Mouse (Mus musculus): ENCODE data around the gene Ankrd61. TPM values are rescaled to one million over a fixed set of nuclear protein-coding genes. Genes with fewer than 3 reads are reported as not detected.

Ankrd61 gene
- not detected for total RNA-seq (2021)
- long read RNA-seq, experiment 1: 0 reads
- long read RNA-seq, experiment 2: 0 reads

GRCm38 (mm10) chr5:143897635-143898330, at the start of gene Ankrd61:
Gene Ankrd61 (minus strand): TSS chr5:143897685.
- no peak for DNase-seq (ENCODE audit: low spot score)

DNA sequence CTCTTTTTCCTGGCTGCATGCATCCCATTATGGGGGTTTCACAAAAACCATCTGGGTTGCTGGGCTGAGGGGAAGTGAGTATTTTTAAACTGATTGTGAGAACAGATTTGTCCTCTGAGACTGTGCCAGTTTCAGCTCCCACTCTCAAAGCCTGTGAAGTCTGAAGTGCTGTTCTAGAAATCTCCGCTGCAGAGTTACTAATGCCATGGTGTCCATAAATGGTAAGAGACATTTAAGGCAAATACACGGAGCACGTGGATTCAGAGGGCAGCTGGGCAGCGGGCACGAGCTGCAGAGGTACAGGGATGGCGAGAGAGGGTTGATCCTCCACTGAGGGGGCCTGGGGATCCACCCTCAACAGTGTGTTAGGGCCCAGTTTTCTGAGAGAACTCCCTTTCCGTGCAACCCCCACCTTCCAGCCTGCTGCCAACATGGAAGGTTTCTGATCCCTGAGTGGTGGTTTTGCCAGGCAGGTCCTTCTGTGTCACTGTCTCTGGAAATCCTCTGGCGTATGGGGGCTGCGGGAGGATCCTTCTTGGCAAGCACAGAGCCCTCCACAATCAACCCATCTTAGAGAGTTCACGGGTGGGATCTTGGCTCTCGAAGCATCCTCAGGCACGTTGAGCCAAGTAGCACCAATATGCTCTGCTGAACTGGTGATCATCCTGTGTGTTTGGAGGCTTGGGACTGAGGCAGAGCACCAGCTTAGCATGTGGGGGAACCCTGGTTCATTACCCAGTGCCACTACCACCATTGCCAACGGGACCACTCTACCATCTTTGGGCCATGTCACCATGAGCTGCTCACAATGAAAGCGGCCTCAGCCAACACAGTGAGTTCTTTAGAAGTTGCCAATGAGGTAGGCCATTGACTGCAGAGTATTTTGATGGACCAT, 46.0 kb upstream of the Ankrd61 start:
- DNase-seq (ENCODE audit: low spot score): no peak

DNA sequence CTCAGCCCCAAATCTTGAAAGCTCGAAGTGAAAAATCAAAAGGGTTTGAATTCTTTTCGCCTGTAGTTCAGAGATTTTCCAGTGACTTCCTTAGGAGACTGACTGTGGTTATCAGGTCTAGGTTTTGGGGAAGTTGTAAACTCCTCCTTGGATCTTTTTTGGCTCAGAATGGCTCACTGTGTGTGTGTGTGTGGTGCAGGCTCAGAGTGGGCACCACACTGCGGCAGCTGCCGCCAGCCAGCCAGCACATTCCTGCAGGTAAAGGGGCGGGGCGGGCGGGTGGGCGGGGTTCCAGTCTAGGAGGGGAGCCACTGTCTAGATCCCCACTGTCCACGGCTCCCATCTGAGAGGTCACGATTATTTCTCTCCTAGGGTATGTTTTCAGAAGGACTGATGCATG, 44.1 kb upstream of the Ankrd61 start:
- no peak for DNase-seq (ENCODE audit: low spot score)

DNA sequence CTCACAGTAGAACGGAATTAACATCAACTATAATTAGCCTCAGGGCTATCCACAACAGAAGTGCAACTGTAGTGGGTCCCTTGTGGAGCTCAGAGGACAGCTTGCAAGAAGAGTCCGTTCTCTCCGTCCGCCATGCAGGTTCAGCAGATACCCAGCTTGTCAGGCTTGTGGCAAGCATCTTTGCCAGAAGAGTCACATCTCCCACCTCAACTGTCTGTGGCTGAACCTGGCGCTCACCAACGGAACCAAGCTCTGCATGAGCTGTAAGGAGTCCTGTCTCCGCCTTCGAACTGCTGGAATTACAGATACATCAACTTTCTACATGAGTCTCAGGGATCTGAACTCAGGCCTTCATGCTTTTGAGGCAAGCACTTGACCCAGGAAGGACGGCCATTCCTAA, 38.7 kb upstream of the Ankrd61 start:
- DNase-seq (ENCODE audit: low spot score): no peak

- no peak for DNase-seq (ENCODE audit: low spot score)
Observed at GRCm38 (mm10) chr5:143933875-143934274, 36.4 kb upstream of the Ankrd61 start.

DNA sequence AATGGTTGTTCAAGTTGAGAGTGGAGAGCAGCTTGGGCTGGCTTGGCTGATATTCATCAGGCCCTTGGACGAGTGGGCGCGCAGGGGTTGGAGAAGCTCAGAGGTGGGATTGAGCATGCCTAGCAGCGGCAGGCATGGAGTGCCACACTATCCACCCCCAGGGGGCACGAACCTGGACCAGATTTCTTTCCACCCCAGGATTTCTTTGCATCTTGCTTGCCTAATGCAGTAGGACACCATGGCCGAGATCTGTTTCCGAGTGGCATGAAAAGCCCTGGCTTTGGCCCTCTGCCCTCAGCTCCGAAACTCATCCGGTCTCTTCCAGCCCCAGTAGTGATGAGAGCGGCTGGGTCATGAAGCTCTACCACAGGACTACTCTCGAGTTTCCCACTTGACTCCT, 35.9 kb upstream of the Ankrd61 start:
- DNase-seq (ENCODE audit: low spot score): no peak

DNA sequence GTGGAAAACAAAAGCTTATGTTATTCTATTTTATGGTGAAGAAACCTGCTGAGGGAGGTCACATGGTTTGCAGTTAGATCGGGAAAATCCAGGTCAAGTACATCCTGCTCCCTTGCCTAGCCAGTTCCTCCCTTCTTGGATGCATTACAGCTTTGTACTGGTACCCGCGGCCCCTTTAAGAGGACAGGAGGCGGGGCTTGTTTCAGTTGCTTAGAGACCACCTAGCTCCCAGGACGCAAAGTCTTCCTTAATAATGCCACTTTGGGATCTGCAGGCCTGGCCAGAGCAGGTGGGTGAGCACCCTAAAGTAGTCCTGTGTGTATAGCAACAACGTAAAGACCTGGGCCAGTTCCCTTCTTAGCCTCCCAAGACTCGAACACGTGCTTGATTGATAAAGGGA, 35.3 kb upstream of the Ankrd61 start, which contains the start of gene Rsph10b:
Gene Rsph10b, plus strand, starts transcription at position 205 of the 400 bp plus-strand sequence.
- no peak for DNase-seq (ENCODE audit: low spot score)

DNA sequence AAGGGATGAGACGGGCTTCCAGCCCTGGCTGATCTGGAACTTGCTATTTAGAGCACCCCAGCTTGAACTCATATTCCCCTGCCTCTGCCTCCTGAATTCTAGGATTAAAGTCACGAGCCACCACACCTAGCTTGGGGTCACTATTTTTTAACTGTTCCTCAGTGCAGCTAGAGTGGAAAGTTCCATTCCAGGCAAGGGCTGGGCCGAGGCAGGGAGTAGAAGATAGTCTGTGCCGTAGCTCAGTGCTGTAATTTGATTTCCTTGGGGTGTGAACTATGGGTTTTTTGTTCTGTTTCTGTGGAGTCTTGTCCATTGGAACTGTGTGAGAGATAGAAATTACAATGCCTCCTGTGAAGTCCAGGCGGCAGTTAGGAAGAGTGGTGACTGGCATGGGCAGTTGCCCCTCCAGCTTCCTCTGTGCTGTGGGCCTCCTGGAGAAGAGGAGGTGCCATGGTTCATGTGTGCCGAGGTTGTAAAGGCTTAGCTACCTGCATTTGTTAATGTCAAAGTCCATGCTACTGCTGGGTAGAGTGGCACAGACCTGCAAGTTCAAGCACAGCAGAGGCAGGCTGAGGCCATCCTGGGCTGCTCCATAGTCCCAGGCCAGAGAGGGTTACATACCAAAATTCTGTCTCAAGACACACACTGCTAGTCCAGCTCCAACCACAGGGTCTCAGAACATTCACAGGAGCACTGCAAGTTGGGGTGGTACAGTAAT, 34.5 kb upstream of the Ankrd61 start:
- no peak for DNase-seq (ENCODE audit: low spot score)

- no peak for DNase-seq (ENCODE audit: low spot score)
Observed at GRCm38 (mm10) chr5:143930656-143931055, 33.2 kb upstream of the Ankrd61 start.

DNA sequence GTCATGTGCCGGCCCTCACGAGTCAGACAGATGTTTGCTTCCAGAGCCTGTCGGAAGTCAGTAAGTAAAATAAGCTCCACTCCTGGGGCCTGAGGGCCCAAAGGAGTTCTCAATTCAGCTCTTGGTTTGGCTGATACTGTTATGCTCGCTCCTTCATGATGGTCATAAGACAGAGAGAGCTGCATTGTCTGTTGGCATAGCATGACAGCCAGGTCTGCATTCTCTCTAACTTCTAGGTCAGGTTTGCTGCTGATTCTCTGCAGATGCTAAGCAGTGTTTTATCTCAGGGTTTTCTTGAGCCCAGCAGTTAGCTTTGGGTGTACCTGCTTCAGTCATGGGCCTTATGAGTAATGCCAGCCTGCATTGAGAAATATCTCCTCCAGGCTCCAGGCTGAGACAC, 31.8 kb upstream of the Ankrd61 start:
- DNase-seq (ENCODE audit: low spot score): no peak

DNA sequence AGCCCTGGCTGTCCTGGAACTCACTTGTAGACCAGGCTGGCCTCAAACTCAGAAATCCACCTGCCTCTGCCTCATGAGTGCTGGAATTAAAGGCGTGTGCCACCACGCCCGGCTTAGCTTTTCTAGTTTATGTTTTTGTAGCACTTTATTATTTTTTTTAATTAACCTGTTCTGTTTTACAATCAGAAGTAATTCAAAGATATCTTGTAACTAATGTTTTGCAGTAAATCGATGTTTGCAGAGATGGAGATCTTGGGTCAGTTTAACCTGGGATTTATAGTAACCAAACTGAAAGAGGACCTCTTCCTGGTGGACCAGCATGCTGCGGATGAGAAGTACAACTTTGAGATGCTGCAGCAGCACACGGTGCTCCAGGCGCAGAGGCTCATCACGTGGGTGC, 30.4 kb upstream of the Ankrd61 start, which contains the start of gene Gm42421:
Gene Gm42421, plus strand, starts transcription at position 301 of the 400 bp plus-strand sequence.
- no peak for DNase-seq (ENCODE audit: low spot score)

- no peak for DNase-seq (ENCODE audit: low spot score)
Observed at GRCm38 (mm10) chr5:143924781-143925452, 27.4 kb upstream of the Ankrd61 start.

DNA sequence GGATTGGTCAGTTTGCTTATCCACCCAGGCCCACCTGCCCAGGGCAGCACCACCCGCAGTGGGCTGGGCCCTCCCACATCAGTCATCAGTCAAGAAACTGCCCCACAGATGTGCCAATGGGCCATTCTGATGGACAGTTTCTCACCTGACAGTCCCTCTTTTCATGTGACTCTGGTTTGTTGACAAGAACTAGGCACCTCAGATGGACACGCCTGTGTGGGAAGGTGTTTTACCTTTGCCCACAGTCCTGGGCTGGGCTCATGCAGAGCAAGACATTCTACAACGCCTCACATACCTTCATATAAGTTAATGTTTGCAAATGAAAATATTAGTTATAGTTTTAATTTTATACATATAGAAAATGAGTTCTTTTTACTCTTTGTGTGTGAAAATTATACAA, 20.6 kb upstream of the Ankrd61 start:
- DNase-seq (ENCODE audit: low spot score): no peak

DNA sequence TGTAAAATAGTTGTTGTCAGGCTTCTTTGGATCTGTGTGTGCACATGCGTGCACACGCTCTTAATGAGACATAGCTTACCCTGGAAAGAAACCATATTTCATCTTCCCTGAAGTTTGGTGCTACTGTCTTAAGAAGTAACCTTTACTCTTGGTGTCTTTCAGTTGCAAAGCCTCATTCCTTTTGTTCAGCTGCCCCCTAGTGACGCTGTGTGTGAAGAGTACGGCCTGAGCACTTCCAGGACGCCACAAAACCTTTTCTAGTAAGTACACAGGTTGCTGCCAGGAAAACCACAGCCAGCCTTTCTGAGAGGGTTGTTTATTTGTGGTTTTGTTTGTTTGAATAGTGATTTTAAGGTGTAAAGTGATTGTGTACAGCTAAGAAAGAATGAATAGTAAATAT, 19.9 kb upstream of the Ankrd61 start:
- peak; percentile 63 for DNase-seq (ENCODE audit: low spot score)

DNA sequence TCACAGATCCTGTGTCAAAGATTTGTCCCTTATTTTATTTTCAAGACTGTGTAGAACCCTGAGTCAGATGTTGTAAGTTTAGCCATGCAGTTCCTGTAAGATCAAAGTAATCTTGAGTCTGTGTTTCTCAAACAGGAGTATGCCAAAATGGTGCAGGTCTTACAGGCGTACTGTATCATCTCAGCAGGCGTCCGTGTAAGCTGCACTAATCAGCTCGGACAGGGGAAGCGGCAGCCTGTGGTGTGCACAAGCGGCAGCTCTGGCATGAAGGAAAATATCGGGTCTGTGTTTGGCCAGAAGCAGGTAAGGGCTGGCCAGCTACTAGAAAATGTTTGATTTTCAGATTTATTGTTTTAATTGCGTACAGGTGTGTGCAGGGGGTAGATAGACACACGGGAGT, 18.7 kb upstream of the Ankrd61 start:
- no peak for DNase-seq (ENCODE audit: low spot score)

DNA sequence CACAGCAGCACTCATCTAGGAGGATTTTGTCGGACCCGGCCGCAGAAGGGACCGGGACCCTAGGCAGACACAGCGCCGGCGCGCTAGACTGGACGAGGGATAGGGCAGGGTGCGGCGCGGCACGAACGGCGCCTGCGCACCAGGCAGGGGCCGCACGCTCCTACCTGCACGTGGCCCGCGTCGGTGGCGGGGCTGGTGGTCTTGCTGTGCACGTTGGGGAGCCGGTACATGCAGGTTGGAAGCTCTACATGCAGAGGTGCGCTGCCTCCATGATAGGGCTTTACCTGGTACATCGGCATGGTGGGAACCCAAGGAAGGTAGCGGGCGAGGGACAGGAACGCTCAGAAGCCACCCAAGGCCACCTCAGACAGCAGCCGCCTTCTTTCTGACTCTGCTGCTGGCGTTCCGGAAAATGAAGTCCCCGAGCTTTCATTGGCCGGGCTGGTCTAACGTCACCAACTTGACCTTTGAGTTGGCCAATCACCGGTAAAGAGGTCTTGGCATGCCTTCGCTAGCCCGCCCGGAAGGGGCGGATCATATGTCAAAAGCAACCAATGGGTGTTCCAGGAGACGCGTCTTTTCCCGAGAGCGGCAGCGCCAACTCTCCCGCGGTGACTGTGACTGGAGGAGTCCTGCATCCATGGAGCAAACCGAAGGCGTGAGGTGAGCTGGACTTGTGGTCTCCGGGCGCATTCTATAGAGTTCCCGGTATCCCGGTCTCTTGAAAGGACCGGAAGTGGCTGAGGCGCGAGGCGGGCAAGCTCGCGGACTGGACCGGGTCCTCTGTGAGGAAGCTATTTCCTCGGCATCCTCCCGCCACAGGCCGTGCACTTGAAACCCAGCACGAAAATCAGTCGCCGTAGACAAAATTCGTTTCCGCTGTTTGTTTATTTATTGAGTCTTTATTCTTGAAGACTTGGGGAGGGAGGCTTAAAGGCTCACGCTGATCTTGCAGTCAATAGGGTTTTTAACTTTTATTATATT, 12.2 kb upstream of the Ankrd61 start, which contains the start of the genes Aimp2 and Pms2:
Gene Aimp2, minus strand, starts transcription at position 431 of the 984 bp plus-strand sequence.
Gene Pms2, plus strand, starts transcription at position 548 of the 984 bp plus-strand sequence.
- peak; percentile 98 for DNase-seq (ENCODE audit: low spot score)

GRCm38 (mm10) chr5:143908926-143909325, 11.4 kb upstream of the Ankrd61 start:
- no peak for DNase-seq (ENCODE audit: low spot score)

- DNase-seq (ENCODE audit: low spot score): no peak
Observed at GRCm38 (mm10) chr5:143906429-143906828, 8.9 kb upstream of the Ankrd61 start.

GRCm38 (mm10) chr5:143903813-143904212, 6.3 kb upstream of the Ankrd61 start:
- DNase-seq (ENCODE audit: low spot score): no peak

- DNase-seq (ENCODE audit: low spot score): peak; percentile 91
Observed at GRCm38 (mm10) chr5:143902111-143902510, 4.6 kb upstream of the Ankrd61 start.
